Mouse (Mus musculus) cerebellum, adult 2 months (tissue): ENCODE data around the gene Slc30a4. TPM values are rescaled to one million over a fixed set of nuclear protein-coding genes. Genes with fewer than 3 reads are reported as not detected.

Experiments used
- DNase-seq, 2 experiments: peaks; one replicate each; pipeline ENCODE4 v3.0.0; 2021
- H3K27ac ChIP-seq: fragments of 200-500 bp; 2 replicates; pipeline ENCODE4 v1.5.1; 2012; ENCODE audit warnings: low read length, control low read depth, inconsistent platforms; ENCODE audit not compliant: insufficient read depth
- H3K27me3 ChIP-seq: fragments of 200-500 bp; 2 replicates; pipeline ENCODE4 v1.6.1; 2012; ENCODE audit warnings: inconsistent platforms, mild to moderate bottlenecking, low read length, moderate library complexity; ENCODE audit not compliant: control insufficient read depth, insufficient read depth
- H3K4me1 ChIP-seq: fragments of 200-500 bp; 2 replicates; pipeline ENCODE4 v1.6.1; 2011; ENCODE audit warnings: low read length; ENCODE audit not compliant: control insufficient read depth, insufficient read depth
- H3K4me3 ChIP-seq: fragments of 200-500 bp; replicated peaks from 2 replicates; pipeline ENCODE3; 2011; ENCODE audit warnings: mild to moderate bottlenecking, low read depth, low read length, control low read depth; ENCODE audit not compliant: insufficient read depth
- CTCF ChIP-seq: fragments of 200-500 bp; IDR thresholded peaks from 2 replicates; pipeline ENCODE4 v1.5.1; 2011; ENCODE audit warnings: low read depth, mild to moderate bottlenecking, control low read depth, low read length, moderate library complexity, borderline replicate concordance; ENCODE audit not compliant: insufficient read depth
- POLR2A ChIP-seq: fragments of 200-500 bp; IDR thresholded peaks from 2 replicates; pipeline ENCODE4 v1.6.1; 2011; ENCODE audit warnings: low read length, control low read depth, borderline replicate concordance; ENCODE audit not compliant: insufficient read depth
- WGBS: fragments of 180-500 bp; shearing (Covaris S2); methylation state at CpG from one replicate; pipeline ENCODE4 v1.1.7; 2018; 5-methylcytosine and 5-hydroxymethylcytosine counted together
- polyA plus RNA-seq: library from polyadenylated mRNA; depleted of rRNA; stranded (reverse); fragments of >200 nt; gene quantifications from 2 replicates; pipeline ENCODE4 v1.2.3, GENCODE M21; 2012

Gene Slc30a4
- polyA plus RNA-seq, 1 experiment = 18.4 TPM

DNA sequence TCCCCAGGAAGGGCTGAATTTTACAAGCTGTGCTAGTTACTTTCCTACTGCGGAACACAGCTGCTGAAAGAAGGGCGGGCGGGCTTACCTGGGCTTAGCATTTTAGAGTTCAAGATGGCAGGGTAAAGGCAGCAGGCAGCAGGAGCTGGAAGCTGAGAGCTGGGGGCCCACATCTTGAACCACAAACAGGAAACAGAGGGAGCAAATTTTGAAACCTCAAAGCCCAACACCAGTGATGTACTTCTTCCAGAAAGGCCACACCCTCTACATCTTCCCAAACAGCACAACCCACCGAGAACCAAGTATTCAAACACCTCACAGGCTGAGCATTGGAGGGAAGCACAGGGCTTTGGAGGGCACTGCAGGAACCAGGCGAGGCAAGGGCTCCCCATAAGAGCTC is 29.6 kb downstream of the Slc30a4 start:
- Histone ChIP-seq H3K4me1 (no peaks in the 10 kb centered on the region), H3K4me3 (no peak overlapping the region), H3K27me3 (no peaks in the 10 kb centered on the region), H3K27ac (no peak overlapping the region)
- 75% methylated on average over 5 of the region's 5 CpGs for WGBS
- DNase-seq = no peak
- no peak for TF ChIP-seq POLR2A

DNA sequence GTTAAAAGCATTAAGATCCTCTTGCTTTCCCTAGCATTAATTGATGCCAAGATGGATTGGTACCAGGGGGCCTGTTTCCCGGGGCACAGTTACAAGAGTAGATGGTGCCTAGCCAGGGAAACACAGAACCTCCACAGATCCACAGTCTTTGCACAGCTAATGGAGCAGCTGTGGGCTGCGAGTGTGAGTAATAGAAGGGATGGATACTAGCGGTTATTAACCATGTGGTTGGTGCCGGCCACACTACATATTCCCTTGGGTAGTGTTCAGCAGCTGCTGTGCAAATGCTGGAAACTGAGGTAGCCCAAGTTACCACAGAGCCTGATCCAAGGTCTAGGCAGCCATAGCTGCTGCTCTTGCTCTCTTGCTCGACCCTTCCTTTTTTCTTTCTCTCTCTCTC is 30.7 kb downstream of the Slc30a4 start:
- DNase-seq = no peak
- no peaks in the 10 kb centered on the region for H3K4me1 ChIP-seq
- TF ChIP-seq CTCF (no peak), POLR2A (no peak)
- H3K27ac ChIP-seq = no peak overlapping the region
- no peak overlapping the region for H3K4me3 ChIP-seq
- 32% methylated on average over 5 of the region's 5 CpGs for WGBS
- no peaks in the 10 kb centered on the region for H3K27me3 ChIP-seq

DNA sequence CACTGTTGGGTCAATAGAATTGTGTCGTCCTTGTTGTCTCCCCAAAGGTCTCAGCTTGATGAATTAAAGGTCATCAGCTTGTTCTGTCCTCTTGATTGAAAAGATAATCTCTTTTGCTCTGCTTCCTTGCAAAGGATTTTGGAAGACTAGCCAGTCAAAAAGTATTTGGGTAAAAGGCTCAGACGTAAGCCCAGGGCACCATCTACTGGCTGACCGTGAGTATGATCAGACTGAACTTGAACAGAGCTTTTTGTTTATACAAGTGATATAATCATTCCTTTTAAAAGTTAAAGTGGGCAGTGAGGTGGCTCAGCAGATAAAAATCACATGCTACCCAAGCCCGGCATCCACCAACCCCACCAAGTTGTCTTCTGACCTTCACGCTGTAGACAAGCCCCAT is 34.6 kb downstream of the Slc30a4 start:
- peak in 1 of 2 experiments; percentile 6 for DNase-seq
- Histone ChIP-seq H3K4me3 (no peak overlapping the region), H3K4me1 (no peaks in the 10 kb centered on the region), H3K27ac (no peak overlapping the region), H3K27me3 (no peaks in the 10 kb centered on the region)
- TF ChIP-seq POLR2A (no peak), CTCF (peak; percentile 38; the same call in 1 of the 2 replicates)
- WGBS = 45% methylated on average over 5 of the region's 5 CpGs

DNA sequence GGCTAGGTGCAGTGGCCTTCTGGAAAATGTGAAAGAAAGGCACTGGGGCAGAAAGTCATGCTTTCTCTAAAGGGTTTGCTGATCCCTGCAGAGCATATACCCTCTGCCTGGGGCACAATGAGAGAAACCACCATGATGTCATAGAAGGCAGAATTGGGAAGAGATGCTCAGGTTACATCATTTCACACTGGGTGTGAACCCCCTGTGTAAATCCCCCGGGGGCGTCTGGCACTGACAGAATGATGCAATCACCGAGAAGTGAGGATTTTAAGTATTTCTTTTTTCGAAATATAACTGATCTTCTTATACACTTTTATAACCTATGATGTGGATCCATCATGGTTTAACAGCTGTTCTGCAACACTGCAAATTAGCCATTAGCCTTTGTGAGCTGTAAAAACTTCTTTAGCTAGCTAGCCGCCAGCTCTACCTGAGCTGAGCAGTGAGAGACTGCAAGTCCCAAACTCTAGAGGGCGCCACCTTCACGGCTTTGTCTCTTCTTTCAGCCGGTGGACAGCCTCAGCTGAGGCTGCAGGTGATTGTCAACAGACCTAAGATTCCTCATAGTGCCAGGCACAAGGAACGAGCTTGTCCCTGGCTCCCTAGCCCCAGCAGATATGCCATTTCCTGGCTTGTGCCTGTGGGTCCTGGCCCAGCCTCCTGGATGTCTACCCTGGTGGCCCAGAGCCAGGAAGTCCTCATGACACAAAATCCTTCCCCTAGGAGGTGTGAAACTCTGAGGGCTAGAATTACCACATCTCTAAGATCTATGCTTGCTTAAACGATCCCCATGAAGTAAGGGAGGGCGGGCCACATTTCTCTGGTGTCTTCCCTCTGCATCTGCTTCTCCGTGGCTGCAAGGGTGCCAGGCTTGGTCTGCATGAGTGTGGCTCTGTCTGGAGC is 36.2 kb downstream of the Slc30a4 start:
- no peak overlapping the region for H3K27ac ChIP-seq
- peak; percentile 67 for TF ChIP-seq CTCF
- TF ChIP-seq POLR2A = no peak
- DNase-seq = peak; percentile 35 to 49
- no peak overlapping the region for H3K4me3 ChIP-seq
- WGBS = 39% methylated on average over 12 of the region's 12 CpGs
- no peaks in the 10 kb centered on the region for H3K4me1 ChIP-seq
- H3K27me3 ChIP-seq = no peaks in the 10 kb centered on the region

DNA sequence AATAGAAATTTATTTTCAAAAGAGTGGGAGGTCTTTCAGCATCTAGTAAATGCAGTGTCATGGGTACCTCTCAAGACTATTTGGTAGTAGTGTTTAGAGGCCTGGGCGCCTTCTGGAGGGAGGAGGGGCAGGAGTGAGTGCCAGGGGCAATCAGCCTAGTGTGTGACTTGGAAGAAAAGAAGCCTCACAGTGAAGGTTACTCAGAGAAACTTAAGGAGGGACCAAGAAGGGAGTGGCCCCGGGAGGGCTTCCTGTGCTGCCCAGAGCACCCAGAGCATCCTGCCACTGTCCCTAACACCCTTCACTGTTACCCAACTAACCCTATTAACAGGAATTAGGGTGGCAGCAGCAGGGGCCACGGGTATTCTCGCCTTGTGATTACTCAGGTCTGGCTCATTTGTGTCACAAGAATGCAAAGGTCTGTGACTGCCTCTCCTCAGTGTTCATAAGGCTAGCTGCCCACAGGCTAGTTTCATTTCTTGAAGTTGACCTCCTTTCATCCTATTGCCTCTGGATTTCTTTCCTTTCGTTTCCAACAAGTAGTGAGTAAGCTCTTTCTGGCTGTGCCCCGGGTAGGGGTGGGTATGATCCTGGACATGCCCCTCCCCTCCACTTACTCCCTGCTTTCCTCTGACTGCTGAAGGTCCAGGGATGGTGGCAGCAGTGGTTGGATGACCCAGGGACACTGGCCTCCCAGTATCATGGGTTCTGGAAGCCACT is 37.0 kb downstream of the Slc30a4 start:
- WGBS = 54% methylated on average over 6 of the region's 6 CpGs
- H3K27ac ChIP-seq = no peak overlapping the region
- TF ChIP-seq POLR2A (no peak), CTCF (no peak)
- H3K27me3 ChIP-seq = no peaks in the 10 kb centered on the region
- DNase-seq = no peak
- H3K4me3 ChIP-seq = no peak overlapping the region
- H3K4me1 ChIP-seq = no peaks in the 10 kb centered on the region

DNA sequence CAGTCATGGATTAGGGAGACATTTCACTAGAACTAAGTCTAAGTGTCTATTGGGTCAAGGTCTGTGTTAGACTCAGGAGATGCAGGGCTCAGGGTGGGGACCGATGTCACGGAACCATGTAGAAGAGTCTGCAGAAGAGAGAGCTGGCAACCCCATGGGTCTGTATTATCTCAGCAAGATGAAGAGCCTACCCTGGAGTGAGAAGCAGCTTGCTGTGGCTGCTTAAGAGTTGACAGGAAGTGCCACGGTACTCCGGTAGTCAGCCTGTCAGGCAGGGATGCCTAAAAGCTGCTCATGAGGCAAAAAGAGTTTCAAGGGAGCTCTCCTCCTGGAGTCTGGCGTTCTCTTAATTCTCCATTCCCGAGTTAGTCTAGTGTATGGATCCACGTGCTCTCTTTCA is 42.6 kb downstream of the Slc30a4 start:
- TF ChIP-seq CTCF (no peak), POLR2A (no peak)
- Histone ChIP-seq H3K4me1 (no peaks in the 10 kb centered on the region), H3K27ac (no peak overlapping the region), H3K4me3 (no peak overlapping the region), H3K27me3 (no peaks in the 10 kb centered on the region)
- 88% methylated on average over 7 of the region's 7 CpGs for WGBS
- no peak for DNase-seq

DNA sequence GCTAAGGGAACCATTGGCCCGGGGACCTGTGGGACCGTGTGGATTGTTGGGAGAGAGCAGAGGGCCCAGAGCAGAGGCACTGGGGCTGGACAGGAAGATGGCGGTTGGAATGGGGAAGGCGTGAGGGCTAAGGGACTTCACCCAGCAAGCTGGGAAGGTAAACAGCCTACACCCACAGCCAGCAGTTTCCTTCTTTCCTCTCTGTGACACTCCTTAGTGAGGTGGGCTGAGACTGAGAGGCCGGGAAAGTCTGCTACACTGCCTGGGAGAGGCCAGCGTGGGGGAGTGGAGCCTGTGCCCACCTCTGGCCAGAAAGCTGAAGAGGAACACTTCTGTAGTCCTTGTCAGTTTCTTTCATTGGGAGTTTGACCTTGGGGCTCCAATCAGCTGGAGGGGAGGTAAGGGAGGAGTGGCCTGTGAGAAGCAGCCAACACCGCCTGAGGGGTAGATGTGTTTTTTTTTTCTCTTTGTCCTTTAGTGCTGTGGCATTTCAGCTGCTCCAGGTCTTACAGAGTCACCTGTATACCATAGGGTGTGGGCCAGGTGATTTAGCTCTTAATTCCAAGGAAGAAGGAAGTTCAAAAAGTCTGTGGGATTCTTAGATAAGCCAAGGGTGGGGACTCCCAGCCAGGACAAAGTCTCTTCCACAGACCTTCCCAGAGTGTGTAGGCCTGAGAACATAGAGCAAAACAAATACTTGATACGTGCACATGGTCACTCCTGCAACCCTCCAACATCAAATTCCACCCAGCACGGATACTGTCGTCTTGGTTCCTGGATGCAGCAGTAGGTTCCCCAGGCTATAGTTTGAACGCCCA is 44.5 kb downstream of the Slc30a4 start:
- Histone ChIP-seq H3K4me3 (no peak overlapping the region), H3K27me3 (no peaks in the 10 kb centered on the region), H3K27ac (no peak overlapping the region), H3K4me1 (no peaks in the 10 kb centered on the region)
- no peak for TF ChIP-seq CTCF
- TF ChIP-seq POLR2A = no peak
- no peak for DNase-seq
- WGBS = 83% methylated on average over 11 of the region's 11 CpGs
